Mouse (Mus musculus) T-helper 1 cell (primary cell): Measurements from ENCODE around the gene Arsb.
"Not testable (repeated sequence)": the region's sequence is repeated elsewhere in the genome, so short reads cannot be mapped to it uniquely, and the experiment has no call there.

Experiments used
- in situ Hi-C: fragments of 300-600 bp; cut with MboI, MseI; formaldehyde crosslinking; loops from one replicate; pipeline ENCODE4 v1.15.1; 2025; ENCODE audit warnings: high pct_unique_total_duplicates

Gene Arsb

GRCm38 (mm10) chr13:93786051-93786450 lies 14.6 kb downstream of the Arsb start:
- in situ Hi-C loops: loop anchor here (5.0 kb wide), 2 partner anchors 276 to 561 kb away; no protein-coding TSS in a partner anchor

GRCm38 (mm10) chr13:93787647-93788046 lies 16.2 kb downstream of the Arsb start:
- in situ Hi-C loops: loop anchor here (5.0 kb wide), 2 partner anchors 275 to 560 kb away; no protein-coding TSS in a partner anchor

- in situ Hi-C loops: no loop called here
These were observed 21.7 kb downstream of the Arsb start for GRCm38 (mm10) chr13:93792945-93793642.

- in situ Hi-C loops: no loop called here
These were observed 22.3 kb downstream of the Arsb start for GRCm38 (mm10) chr13:93793643-93794182.

GRCm38 (mm10) chr13:93797011-93797600 lies 25.7 kb downstream of the Arsb start:
- in situ Hi-C loops: no loop called here

GRCm38 (mm10) chr13:93810311-93810710 lies 38.9 kb downstream of the Arsb start:
- in situ Hi-C loops: not testable (repeated sequence)

GRCm38 (mm10) chr13:93814081-93814480 lies 42.7 kb downstream of the Arsb start:
- in situ Hi-C loops: no loop called here

- in situ Hi-C loops: no loop called here
These were observed 43.2 kb downstream of the Arsb start for GRCm38 (mm10) chr13:93814676-93815075.

GRCm38 (mm10) chr13:93815128-93815527 lies 43.7 kb downstream of the Arsb start:
- in situ Hi-C loops: no loop called here

GRCm38 (mm10) chr13:93816127-93816526 lies 44.7 kb downstream of the Arsb start:
- in situ Hi-C loops: no loop called here

- in situ Hi-C loops: no loop called here
These were observed 45.4 kb downstream of the Arsb start for GRCm38 (mm10) chr13:93816688-93817331.

- in situ Hi-C loops: no loop called here
These were observed 48.7 kb downstream of the Arsb start for GRCm38 (mm10) chr13:93820173-93820572.

- in situ Hi-C loops: no loop called here
These were observed 50.6 kb downstream of the Arsb start for GRCm38 (mm10) chr13:93822001-93822400.

- in situ Hi-C loops: no loop called here
These were observed 54.5 kb downstream of the Arsb start for GRCm38 (mm10) chr13:93825792-93826558.

GRCm38 (mm10) chr13:93827745-93828144 lies 56.3 kb downstream of the Arsb start:
- in situ Hi-C loops: no loop called here

- in situ Hi-C loops: no loop called here
These were observed 58.3 kb downstream of the Arsb start for GRCm38 (mm10) chr13:93829565-93830293.

- in situ Hi-C loops: no loop called here
These were observed 58.8 kb downstream of the Arsb start for GRCm38 (mm10) chr13:93830294-93830645.

- in situ Hi-C loops: no loop called here
These were observed 66.2 kb downstream of the Arsb start for GRCm38 (mm10) chr13:93837481-93838225.

GRCm38 (mm10) chr13:93838431-93839136 lies 67.2 kb downstream of the Arsb start:
- in situ Hi-C loops: no loop called here

- in situ Hi-C loops: no loop called here
These were observed 67.8 kb downstream of the Arsb start for GRCm38 (mm10) chr13:93839137-93839630.
